Mouse (Mus musculus): ENCODE measurements at regions not wholly inside any gene's neighbourhood (a gene's known extent, or its start where the extent isn't known, plus 50 kb on each side); places are given as distances from the start of the nearest gene placed in this dataset.
A peak's percentile ranks its signal among the peaks of the same experiment; 100 is the strongest.

DNA sequence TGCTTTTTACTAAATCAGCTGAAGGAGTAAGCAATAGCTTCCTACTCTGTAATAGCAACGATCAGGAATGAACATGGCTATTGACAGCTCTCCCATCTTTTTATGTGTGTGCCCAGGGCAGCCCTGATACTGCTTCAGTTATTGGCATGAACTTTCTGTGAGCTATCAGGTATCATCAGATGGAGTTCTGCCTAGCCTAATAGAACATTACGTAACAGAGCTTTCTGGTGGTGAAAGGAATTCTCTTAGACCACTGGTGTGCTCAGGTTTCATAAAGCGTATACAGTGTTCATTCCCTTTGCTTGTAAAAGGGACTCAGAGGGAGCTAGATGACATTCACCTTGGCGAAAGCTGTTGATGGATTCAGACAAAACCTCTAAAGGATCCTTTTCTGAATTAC is 176.5 kb upstream of the Rnf219 start:
- no peak overlapping the region for H3K27ac ChIP-seq
- no peak overlapping the region for H3K4me3 ChIP-seq (replicated peaks; ENCODE audit: low read depth, low read length)
- H3K27me3 ChIP-seq (ENCODE audit: insufficient read depth, low read length), result no peaks in the 10 kb centered on the region
- DNase-seq (ENCODE audit: low spot score), result no peak
- WGBS, result 68% methylated on average over 4 of the region's 4 CpGs
- no peaks in the 10 kb centered on the region for H3K4me1 ChIP-seq (replicated peaks; ENCODE audit: insufficient read depth, low read length)
- H3K4me2 ChIP-seq (ENCODE audit: low read length), result no peak overlapping the region
- H3K36me3 ChIP-seq (ENCODE audit: insufficient read depth, low read length), result no peaks in the 10 kb centered on the region
- H3K9me3 ChIP-seq (replicated peaks; ENCODE audit: low read length), result no peaks in the 10 kb centered on the region
- TF ChIP-seq CTCF (IDR thresholded peaks at IDR 0.05; ENCODE audit: low read depth), result no peak
- ATAC-seq (replicated peaks; ENCODE audit: low FRiP score, low read depth), result no peak
- H3K9ac ChIP-seq (ENCODE audit: low read depth, low read length), result no peak overlapping the region

DNA sequence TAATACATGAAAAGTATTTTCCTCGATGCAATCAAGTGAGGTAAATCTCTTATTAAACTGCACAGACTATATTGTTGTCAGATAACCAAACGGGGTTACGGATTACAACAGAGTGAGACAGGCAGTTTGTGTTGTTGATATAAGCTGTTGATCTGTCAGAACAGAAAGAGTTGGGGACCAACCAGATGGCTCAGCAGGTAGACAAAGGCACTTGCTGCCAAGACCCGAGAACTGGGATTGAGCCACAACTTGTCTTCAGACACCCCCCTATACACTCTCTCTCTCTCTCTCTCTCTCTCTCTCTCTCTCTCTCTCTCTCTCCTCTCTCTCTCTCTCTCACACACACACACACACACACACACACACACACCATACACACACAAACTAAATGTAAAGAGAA is 172.7 kb upstream of the Rnf219 start:
- no peak for ATAC-seq (replicated peaks; ENCODE audit: low FRiP score, low read depth)

GRCm38 (mm10) chr14:104694174-104694803 is 171.8 kb upstream of the Rnf219 start:
- TF ChIP-seq CTCF (IDR thresholded peaks at IDR 0.05; ENCODE audit: low read depth), result no peak
- Histone ChIP-seq H3K4me2 (ENCODE audit: low read length) (no peak overlapping the region), H3K4me1 (replicated peaks; ENCODE audit: insufficient read depth, low read length) (no peaks in the 10 kb centered on the region), H3K36me3 (ENCODE audit: insufficient read depth, low read length) (no peaks in the 10 kb centered on the region), H3K4me3 (replicated peaks; ENCODE audit: low read depth, low read length) (no peak overlapping the region), H3K9me3 (replicated peaks; ENCODE audit: low read length) (no peaks in the 10 kb centered on the region), H3K27ac (no peak overlapping the region), H3K9ac (ENCODE audit: low read depth, low read length) (no peak overlapping the region), H3K27me3 (ENCODE audit: insufficient read depth, low read length) (no peaks in the 10 kb centered on the region)
- WGBS, result 83% methylated on average over 14 of the region's 14 CpGs
- DNase-seq (ENCODE audit: low spot score), result no peak
- no peak for ATAC-seq (replicated peaks; ENCODE audit: low FRiP score, low read depth)

More for the DNA sequence above, 172.7 kb upstream of the Rnf219 start:
- TF ChIP-seq CTCF (IDR thresholded peaks at IDR 0.05; ENCODE audit: low read depth), result no peak
- 86% methylated on average over 4 of the region's 4 CpGs for WGBS
- Histone ChIP-seq H3K4me2 (ENCODE audit: low read length) (no peak overlapping the region), H3K4me3 (replicated peaks; ENCODE audit: low read depth, low read length) (no peak overlapping the region), H3K27ac (no peak overlapping the region), H3K9ac (ENCODE audit: low read depth, low read length) (no peak overlapping the region), H3K36me3 (ENCODE audit: insufficient read depth, low read length) (no peaks in the 10 kb centered on the region), H3K4me1 (replicated peaks; ENCODE audit: insufficient read depth, low read length) (no peaks in the 10 kb centered on the region), H3K27me3 (ENCODE audit: insufficient read depth, low read length) (no peaks in the 10 kb centered on the region), H3K9me3 (replicated peaks; ENCODE audit: low read length) (no peaks in the 10 kb centered on the region)
- no peak for DNase-seq (ENCODE audit: low spot score)

- H3K9me3 ChIP-seq (replicated peaks; ENCODE audit: low read length), result no peaks in the 10 kb centered on the region
- no peak overlapping the region for H3K27ac ChIP-seq
- H3K9ac ChIP-seq (ENCODE audit: low read depth, low read length), result no peak overlapping the region
- no peak for ATAC-seq (replicated peaks; ENCODE audit: low FRiP score, low read depth)
- no peaks in the 10 kb centered on the region for H3K4me1 ChIP-seq (replicated peaks; ENCODE audit: insufficient read depth, low read length)
- no peak for DNase-seq (ENCODE audit: low spot score)
- H3K4me3 ChIP-seq (replicated peaks; ENCODE audit: low read depth, low read length), result no peak overlapping the region
- H3K36me3 ChIP-seq (ENCODE audit: insufficient read depth, low read length), result no peaks in the 10 kb centered on the region
- H3K27me3 ChIP-seq (ENCODE audit: insufficient read depth, low read length), result no peaks in the 10 kb centered on the region
- no peak overlapping the region for H3K4me2 ChIP-seq (ENCODE audit: low read length)
- no peak for TF ChIP-seq CTCF (IDR thresholded peaks at IDR 0.05; ENCODE audit: low read depth)
- WGBS, result 92% methylated on average over 5 of the region's 5 CpGs
Measured at GRCm38 (mm10) chr14:104692616-104693015, 170.2 kb upstream of the Rnf219 start.

- no peak overlapping the region for H3K9ac ChIP-seq (ENCODE audit: low read depth, low read length)
- no peak for TF ChIP-seq CTCF (IDR thresholded peaks at IDR 0.05; ENCODE audit: low read depth)
- no peak for ATAC-seq (replicated peaks; ENCODE audit: low FRiP score, low read depth)
- H3K27me3 ChIP-seq (ENCODE audit: insufficient read depth, low read length), result no peaks in the 10 kb centered on the region
- H3K4me3 ChIP-seq (replicated peaks; ENCODE audit: low read depth, low read length), result no peak overlapping the region
- no peak overlapping the region for H3K27ac ChIP-seq
- H3K4me2 ChIP-seq (ENCODE audit: low read length), result no peak overlapping the region
- no peak for DNase-seq (ENCODE audit: low spot score)
- no peaks in the 10 kb centered on the region for H3K9me3 ChIP-seq (replicated peaks; ENCODE audit: low read length)
- H3K4me1 ChIP-seq (replicated peaks; ENCODE audit: insufficient read depth, low read length), result no peaks in the 10 kb centered on the region
- H3K36me3 ChIP-seq (ENCODE audit: insufficient read depth, low read length), result no peaks in the 10 kb centered on the region
- 88% methylated on average over 3 of the region's 3 CpGs for WGBS
Measured at GRCm38 (mm10) chr14:104688440-104688839, 166.0 kb upstream of the Rnf219 start.

- DNase-seq (ENCODE audit: low spot score), result peak; percentile 13
- 7% methylated on average over 7 of the region's 7 CpGs for WGBS
Measured at GRCm38 (mm10) chr14:104676810-104677209, 154.4 kb upstream of the Rnf219 start.

DNA sequence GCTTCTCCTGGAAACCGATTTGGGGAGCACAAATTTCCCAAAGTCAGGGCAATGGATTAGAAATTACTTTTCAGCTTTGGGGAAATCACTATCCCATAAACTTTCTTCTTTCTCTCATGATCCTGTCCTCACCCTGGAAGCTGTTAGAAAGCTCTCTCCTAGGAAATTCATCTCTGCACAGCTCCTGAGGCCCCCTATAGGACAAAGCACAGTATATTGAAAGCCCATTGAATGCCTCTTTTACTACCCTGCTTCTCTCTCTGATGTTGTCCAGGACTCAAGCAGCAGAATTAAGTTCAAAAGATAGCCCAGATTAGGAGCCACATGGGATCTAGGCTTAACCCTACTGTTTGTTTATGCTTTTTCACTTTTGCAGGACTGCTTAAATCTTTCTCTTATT is 139.3 kb upstream of the Rnf219 start:
- no peak overlapping the region for H3K4me3 ChIP-seq (replicated peaks; ENCODE audit: low read depth, low read length)
- WGBS, result 73% methylated on average over 1 of the region's 1 CpGs
- no peak overlapping the region for H3K27ac ChIP-seq
- no peak overlapping the region for H3K9ac ChIP-seq (ENCODE audit: low read depth, low read length)
- DNase-seq (ENCODE audit: low spot score) (no peak), ATAC-seq (replicated peaks; ENCODE audit: low FRiP score, low read depth) (no peak)
- TF ChIP-seq CTCF (IDR thresholded peaks at IDR 0.05; ENCODE audit: low read depth), result peak; percentile 42
- H3K4me1 ChIP-seq (replicated peaks; ENCODE audit: insufficient read depth, low read length), result no peaks in the 10 kb centered on the region
- H3K36me3 ChIP-seq (ENCODE audit: insufficient read depth, low read length), result no peaks in the 10 kb centered on the region
- no peaks in the 10 kb centered on the region for H3K9me3 ChIP-seq (replicated peaks; ENCODE audit: low read length)
- H3K27me3 ChIP-seq (ENCODE audit: insufficient read depth, low read length), result no peaks in the 10 kb centered on the region
- no peak overlapping the region for H3K4me2 ChIP-seq (ENCODE audit: low read length)

More at GRCm38 (mm10) chr14:104676810-104677209, 154.4 kb upstream of the Rnf219 start:
- no peak overlapping the region for H3K4me3 ChIP-seq (replicated peaks; ENCODE audit: low read depth, low read length)
- no peaks in the 10 kb centered on the region for H3K9me3 ChIP-seq (replicated peaks; ENCODE audit: low read length)
- no peak overlapping the region for H3K4me2 ChIP-seq (ENCODE audit: low read length)
- no peak overlapping the region for H3K27ac ChIP-seq
- peak; percentile 43; the same call in 1 of the 2 replicates for ATAC-seq (replicated peaks; ENCODE audit: low FRiP score, low read depth)
- H3K9ac ChIP-seq (ENCODE audit: low read depth, low read length), result no peak overlapping the region
- H3K36me3 ChIP-seq (ENCODE audit: insufficient read depth, low read length), result no peaks in the 10 kb centered on the region
- no peaks in the 10 kb centered on the region for H3K4me1 ChIP-seq (replicated peaks; ENCODE audit: insufficient read depth, low read length)
- TF ChIP-seq CTCF (IDR thresholded peaks at IDR 0.05; ENCODE audit: low read depth), result no peak
- no peaks in the 10 kb centered on the region for H3K27me3 ChIP-seq (ENCODE audit: insufficient read depth, low read length)

All from kidney, postnatal 0 days (tissue).